Mouse (Mus musculus) heart, embryonic 11.5 days (tissue): ENCODE measurements around the gene Kifap3. TPM values are rescaled to one million over a fixed set of nuclear protein-coding genes. Genes with fewer than 3 reads are reported as not detected.

Experiments used
- ATAC-seq: fragments of 200-750 bp; cut with Nextera tagmentation; replicated peaks from 2 replicates; pipeline ENCODE4 v1.8.0; 2017; ENCODE audit warnings: moderate library complexity; ENCODE audit not compliant: insufficient number of reproducible peaks, low FRiP score, low TSS enrichment
- H3K27ac ChIP-seq: fragments of 300-500 bp; sonication (generic); 2 replicates; pipeline ENCODE4 v1.5.1; 2014; ENCODE audit warnings: mild to moderate bottlenecking, low read depth, low read length
- H3K27me3 ChIP-seq: fragments of 300-500 bp; sonication (generic); 2 replicates; pipeline ENCODE4 v1.6.1; 2014; ENCODE audit warnings: mild to moderate bottlenecking, low read length, mixed read lengths; ENCODE audit not compliant: control insufficient read depth, insufficient read depth
- H3K36me3 ChIP-seq: fragments of 300-500 bp; sonication (generic); 2 replicates; pipeline ENCODE4 v1.6.1; 2014; ENCODE audit warnings: mild to moderate bottlenecking, low read length, moderate library complexity, mixed read lengths; ENCODE audit not compliant: control insufficient read depth, insufficient read depth
- H3K4me1 ChIP-seq: fragments of 300-500 bp; sonication (generic); 2 replicates; pipeline ENCODE4 v1.6.1; 2014; ENCODE audit warnings: low read length; ENCODE audit not compliant: control insufficient read depth, insufficient read depth
- H3K4me2 ChIP-seq: fragments of 300-500 bp; sonication (generic); 2 replicates; pipeline ENCODE4 v1.6.1; 2014; ENCODE audit warnings: mild to moderate bottlenecking, moderate library complexity
- H3K4me3 ChIP-seq: fragments of 300-500 bp; sonication (generic); 2 replicates; pipeline ENCODE4 v1.5.1; 2014; ENCODE audit warnings: low read depth, low read length
- H3K9ac ChIP-seq: fragments of 300-500 bp; sonication (generic); 2 replicates; pipeline ENCODE4 v1.6.1; 2014; ENCODE audit warnings: mild to moderate bottlenecking, low read depth, low read length, moderate library complexity
- H3K9me3 ChIP-seq: fragments of 300-500 bp; sonication (generic); replicated peaks from 2 replicates; pipeline ENCODE4 v1.6.1; 2016; ENCODE audit warnings: low read length; ENCODE audit not compliant: control insufficient read depth
- WGBS: fragments of 180-500 bp; shearing (Covaris S2); extraction: QIAGEN DNeasy Blood & Tissue Kit; methylation state at CpG from one replicate; pipeline ENCODE4 v1.1.7; 2014; ENCODE audit not compliant: insufficient replicate concordance; 5-methylcytosine and 5-hydroxymethylcytosine counted together
- polyA plus RNA-seq: library from polyadenylated mRNA; unstranded; fragments of >200 nt; fragmentation: Nextera tagmentation; extraction: Ambion mirVana; gene quantifications from 2 replicates; pipeline ENCODE4 v1.2.1, GENCODE M21; 2014

Kifap3 gene
- polyA plus RNA-seq, 1 experiment from 2014 or later = 29.3 TPM

DNA sequence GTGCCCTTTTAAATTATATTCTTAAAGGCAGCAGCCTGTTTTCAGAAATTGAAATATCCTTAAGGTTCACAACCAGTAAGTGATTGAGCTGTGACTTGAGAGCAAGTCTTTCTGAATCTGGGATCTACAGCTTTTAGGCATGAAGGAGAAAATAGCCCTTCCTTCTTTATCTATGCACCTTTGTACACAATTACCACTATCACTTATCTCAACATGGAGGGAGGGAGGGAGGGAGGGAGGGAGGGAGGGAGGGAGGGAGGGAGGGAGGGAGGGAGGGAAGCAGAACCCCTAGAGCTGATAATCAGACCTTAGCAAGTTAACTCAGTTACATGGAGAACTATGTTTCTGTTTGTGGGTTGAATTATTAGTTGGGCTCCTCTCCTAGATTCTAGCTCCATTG, 82.2 kb downstream of the Kifap3 start:
- Histone ChIP-seq H3K4me2 (no peak overlapping the region), H3K4me1 (no peaks in the 10 kb centered on the region), H3K9me3 (no peaks in the 10 kb centered on the region), H3K36me3 (peaks cover 2% of the 10 kb centered on the region; the same call in 1 of the 2 replicates), H3K9ac (no peak overlapping the region), H3K27ac (no peak overlapping the region), H3K27me3 (no peaks in the 10 kb centered on the region), H3K4me3 (no peak overlapping the region)
- no peak for ATAC-seq

GRCm38 (mm10) chr1:163873158-163873557, 93.8 kb downstream of the Kifap3 start:
- Histone ChIP-seq H3K4me2 (no peak overlapping the region), H3K9me3 (no peaks in the 10 kb centered on the region), H3K4me1 (peaks cover 7% of the 10 kb centered on the region; the same call in 1 of the 2 replicates), H3K4me3 (no peak overlapping the region), H3K36me3 (no peaks in the 10 kb centered on the region; the same call in 1 of the 2 replicates), H3K9ac (no peak overlapping the region), H3K27ac (no peak overlapping the region), H3K27me3 (no peaks in the 10 kb centered on the region)
- ATAC-seq = no peak
- WGBS = 60% methylated on average over 3 of the region's 3 CpGs

DNA sequence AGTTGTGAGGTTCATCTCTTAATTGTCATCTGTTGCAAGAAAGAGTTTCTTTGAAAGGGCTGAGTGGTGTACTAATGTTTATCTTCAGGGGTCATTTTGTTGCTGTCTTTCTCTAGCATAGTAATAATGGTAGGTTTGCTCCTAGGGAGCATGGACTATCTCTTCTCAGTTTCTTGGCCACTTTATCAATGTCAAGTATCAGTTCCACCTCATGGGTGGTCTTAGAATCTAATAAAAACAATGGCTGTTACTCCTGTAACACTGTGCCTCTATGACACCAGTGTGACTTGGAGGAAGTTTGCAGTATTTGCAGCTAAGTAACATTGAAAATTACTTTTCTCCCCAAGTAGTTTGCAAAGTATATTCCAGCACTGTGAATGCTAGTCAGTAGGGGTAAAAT, 110.2 kb downstream of the Kifap3 start:
- H3K27me3 ChIP-seq = no peaks in the 10 kb centered on the region
- no peaks in the 10 kb centered on the region for H3K4me1 ChIP-seq
- no peak overlapping the region for H3K4me2 ChIP-seq
- no peaks in the 10 kb centered on the region for H3K36me3 ChIP-seq
- no peaks in the 10 kb centered on the region for H3K9me3 ChIP-seq
- no peak overlapping the region for H3K9ac ChIP-seq
- no peak for ATAC-seq
- H3K4me3 ChIP-seq = no peak overlapping the region
- H3K27ac ChIP-seq = no peak overlapping the region

- 83% methylated on average over 5 of the region's 5 CpGs for WGBS
Measured at GRCm38 (mm10) chr1:163893294-163893693, 113.9 kb downstream of the Kifap3 start.

DNA sequence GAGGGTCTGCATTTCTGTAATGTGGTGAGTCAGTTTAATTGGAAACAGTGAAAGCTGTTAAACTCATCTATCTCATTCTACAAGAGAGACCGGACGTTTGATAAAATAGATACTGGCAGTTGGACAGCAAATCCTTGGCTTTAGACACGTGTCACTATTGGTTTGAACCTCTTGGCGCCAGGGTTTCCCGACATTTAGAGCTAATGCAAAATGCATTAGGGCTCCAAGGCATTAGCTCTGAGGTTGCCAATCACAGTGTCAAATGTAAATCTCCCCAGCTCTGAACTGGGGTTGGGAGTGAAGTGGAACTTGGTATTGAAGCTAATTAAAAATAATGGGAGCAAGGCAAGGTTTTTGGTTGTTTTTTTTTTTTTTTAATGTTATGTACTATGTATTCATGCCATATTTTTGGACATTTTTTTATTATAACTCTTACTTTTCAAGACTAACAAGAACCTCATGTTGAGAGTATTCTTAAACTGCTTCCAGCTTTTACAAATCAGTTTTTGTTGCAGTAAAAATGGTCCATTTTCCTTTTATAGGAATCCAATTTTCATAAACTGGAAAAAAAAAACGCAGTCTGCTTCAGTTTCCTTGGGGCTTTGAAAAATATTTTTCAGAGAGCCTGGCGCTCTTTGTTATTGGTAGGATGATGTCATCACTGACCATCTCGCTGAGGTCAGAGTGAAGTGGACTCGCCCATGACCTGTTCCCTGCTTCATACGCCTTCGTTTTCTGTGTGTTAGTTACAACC, 114.6 kb downstream of the Kifap3 start:
- Histone ChIP-seq H3K36me3 (no peaks in the 10 kb centered on the region), H3K27ac (no peak overlapping the region), H3K4me1 (no peaks in the 10 kb centered on the region), H3K27me3 (no peaks in the 10 kb centered on the region), H3K4me2 (no peak overlapping the region), H3K9me3 (no peaks in the 10 kb centered on the region), H3K9ac (no peak overlapping the region), H3K4me3 (no peak overlapping the region)
- no peak for ATAC-seq
- 75% methylated on average over 11 of the region's 11 CpGs for WGBS

More at GRCm38 (mm10) chr1:163893294-163893693, 113.9 kb downstream of the Kifap3 start:
- no peak for ATAC-seq
- H3K4me3 ChIP-seq = no peak overlapping the region
- no peak overlapping the region for H3K27ac ChIP-seq
- H3K4me2 ChIP-seq = no peak overlapping the region
- H3K4me1 ChIP-seq = no peaks in the 10 kb centered on the region
- no peak overlapping the region for H3K9ac ChIP-seq
- H3K36me3 ChIP-seq = no peaks in the 10 kb centered on the region
- no peaks in the 10 kb centered on the region for H3K9me3 ChIP-seq
- H3K27me3 ChIP-seq = no peaks in the 10 kb centered on the region

- WGBS = 61% methylated on average over 5 of the region's 5 CpGs
- no peak overlapping the region for H3K4me2 ChIP-seq
- no peaks in the 10 kb centered on the region for H3K4me1 ChIP-seq
- no peak overlapping the region for H3K9ac ChIP-seq
- H3K27me3 ChIP-seq = no peaks in the 10 kb centered on the region
- no peak overlapping the region for H3K27ac ChIP-seq
- H3K4me3 ChIP-seq = no peak overlapping the region
- H3K36me3 ChIP-seq = no peaks in the 10 kb centered on the region
- no peak for ATAC-seq
- no peaks in the 10 kb centered on the region for H3K9me3 ChIP-seq
Measured at GRCm38 (mm10) chr1:163898291-163898764, 118.9 kb downstream of the Kifap3 start.

- Histone ChIP-seq H3K4me3 (no peak overlapping the region), H3K27me3 (no peaks in the 10 kb centered on the region), H3K9me3 (no peaks in the 10 kb centered on the region), H3K9ac (no peak overlapping the region), H3K27ac (no peak overlapping the region), H3K36me3 (no peaks in the 10 kb centered on the region), H3K4me2 (no peak overlapping the region), H3K4me1 (no peaks in the 10 kb centered on the region)
- ATAC-seq = no peak
- 83% methylated on average over 2 of the region's 2 CpGs for WGBS
Measured at GRCm38 (mm10) chr1:163899575-163899974, 120.2 kb downstream of the Kifap3 start.

DNA sequence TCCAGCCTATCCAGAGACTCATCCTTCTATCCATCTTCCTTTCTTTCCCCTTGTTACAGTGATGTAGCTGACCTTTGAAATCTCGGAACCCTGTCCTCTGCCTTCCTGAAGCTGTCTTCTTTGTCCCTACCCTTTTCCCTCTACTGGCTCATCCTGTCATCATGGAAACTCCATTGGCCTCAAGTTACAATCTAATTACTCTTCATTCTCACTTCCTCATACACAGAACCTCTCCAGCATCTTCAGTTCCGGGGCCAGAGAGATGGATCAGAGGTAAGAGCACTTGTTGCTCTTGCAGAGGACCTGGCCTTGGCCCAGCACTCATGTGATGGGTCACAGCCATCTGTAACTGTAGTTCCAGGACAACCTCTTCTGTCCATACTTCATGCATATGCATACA, 120.8 kb downstream of the Kifap3 start:
- Histone ChIP-seq H3K27me3 (no peaks in the 10 kb centered on the region), H3K4me2 (no peak overlapping the region), H3K27ac (no peak overlapping the region), H3K4me1 (no peaks in the 10 kb centered on the region), H3K9ac (no peak overlapping the region), H3K9me3 (no peaks in the 10 kb centered on the region), H3K4me3 (no peak overlapping the region), H3K36me3 (no peaks in the 10 kb centered on the region)
- 74% methylated on average over 2 of the region's 2 CpGs for WGBS
- ATAC-seq = no peak

DNA sequence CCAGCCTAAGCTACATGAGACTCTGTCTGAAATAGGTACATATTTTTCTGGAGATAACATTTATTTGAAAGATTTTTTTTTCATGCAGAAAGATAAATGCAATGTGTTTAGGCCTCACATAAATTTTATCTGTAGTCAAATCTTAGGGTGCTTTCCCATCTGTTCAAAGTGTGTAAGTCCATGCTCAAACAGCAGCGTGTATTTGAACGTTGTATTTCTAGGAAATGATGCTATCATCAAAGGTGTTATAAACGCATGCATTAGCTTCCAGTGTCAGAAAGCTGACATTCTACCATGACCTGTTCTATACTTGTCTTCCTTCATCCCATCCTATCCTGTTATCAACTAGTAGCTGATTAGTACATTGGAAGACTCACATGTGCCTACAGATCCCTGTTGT, 124.0 kb downstream of the Kifap3 start:
- Histone ChIP-seq H3K36me3 (no peaks in the 10 kb centered on the region), H3K27me3 (no peaks in the 10 kb centered on the region), H3K9ac (no peak overlapping the region), H3K27ac (no peak overlapping the region), H3K4me1 (no peaks in the 10 kb centered on the region), H3K9me3 (no peaks in the 10 kb centered on the region), H3K4me2 (no peak overlapping the region), H3K4me3 (no peak overlapping the region)
- WGBS = 75% methylated on average over 3 of the region's 3 CpGs
- ATAC-seq = no peak
